Mouse (Mus musculus) kidney, adult 2 months (tissue): ENCODE results near the gene Tmem234.

Experiments used
- CTCF ChIP-seq: fragments of 200-500 bp; conservative IDR thresholded peaks from 2 replicates; pipeline ENCODE4 v1.5.1; 2011; ENCODE audit warnings: low read depth, mild to moderate bottlenecking, control low read depth, low read length, moderate library complexity, mixed read lengths; ENCODE audit not compliant: insufficient read depth, insufficient read length
- POLR2A ChIP-seq: fragments of 200-500 bp; IDR thresholded peaks from one replicate; pipeline ENCODE4 v1.6.1; 2011; ENCODE audit warnings: low read depth, low read length, control low read depth

DNA sequence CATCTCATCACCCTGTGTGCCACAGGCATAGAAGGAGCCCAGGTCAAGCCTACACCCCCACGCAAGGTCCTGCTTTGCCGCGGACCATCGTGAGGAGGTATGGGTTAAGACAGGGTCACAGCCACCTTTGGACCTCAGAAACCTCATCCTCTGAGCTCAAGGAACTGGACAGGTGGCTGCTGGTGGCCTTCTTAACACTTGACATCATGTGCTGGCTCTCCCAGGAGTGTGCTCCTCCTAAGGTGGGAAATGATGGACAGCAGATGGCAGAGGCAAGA lies 27.4 kb upstream of the Tmem234 start:
- TF ChIP-seq CTCF (no peak), POLR2A (no peak)
